Mouse (Mus musculus) spleen, postnatal 0 days (tissue): Measurements from ENCODE around the gene Rhox3g. TPM values are rescaled to one million over a fixed set of nuclear protein-coding genes. Genes with fewer than 3 reads are reported as not detected.

Experiments used
- polyA plus RNA-seq: library from polyadenylated mRNA; unstranded; fragments of >200 nt; fragmentation: Nextera tagmentation; extraction: Ambion mirVana; gene quantifications from 2 replicates; pipeline ENCODE4 v1.2.1, GENCODE M21; 2015

Gene Rhox3g
- polyA plus RNA-seq = not detected in 2 replicates

DNA sequence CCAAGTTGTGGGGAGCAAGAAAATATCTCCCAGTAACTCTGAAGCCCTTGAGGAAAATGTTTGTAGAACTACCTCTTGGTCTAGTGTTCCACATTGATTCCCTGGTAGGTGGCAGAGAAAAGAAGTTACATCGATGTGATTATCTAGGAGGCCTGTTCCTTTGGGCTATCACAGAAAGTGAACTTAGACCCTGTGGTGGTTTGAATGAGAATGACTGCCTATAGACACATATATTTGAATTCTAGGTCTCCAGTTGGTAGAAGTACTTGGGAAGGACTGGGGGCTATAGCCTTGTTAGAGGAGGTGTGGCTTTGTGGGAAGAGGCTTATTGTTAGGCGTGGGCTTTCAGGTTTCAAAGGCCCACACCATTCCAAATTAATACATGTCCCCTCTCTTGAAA, at the start of gene Rhox3g:
TSS of gene Rhox3g (minus strand) at position 101 of the 400 bp plus-strand sequence.

DNA sequence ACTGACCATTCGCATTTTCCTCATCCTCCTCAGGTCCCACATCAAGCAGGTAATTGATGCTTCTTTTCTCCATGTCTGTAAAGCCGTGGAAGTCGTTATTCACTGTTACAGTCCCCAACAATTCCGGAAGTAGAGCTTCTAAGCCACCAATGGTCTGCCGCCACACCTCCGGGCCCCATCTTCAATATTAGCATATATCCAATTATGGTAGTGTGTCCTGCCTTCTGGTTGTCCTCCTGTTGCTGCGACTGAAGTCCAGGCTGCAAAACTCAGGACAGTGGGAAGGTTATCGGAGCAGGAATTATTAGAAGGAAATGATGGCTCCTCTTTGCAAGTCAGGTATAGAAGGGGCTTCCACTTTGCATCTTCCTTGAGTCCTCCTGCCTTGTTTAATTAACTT, 44.8 kb upstream of the Rhox3g start, which contains the start of gene Rhox2h:
TSS of gene Rhox2h (minus strand) at position 101 of the 400 bp plus-strand sequence.

DNA sequence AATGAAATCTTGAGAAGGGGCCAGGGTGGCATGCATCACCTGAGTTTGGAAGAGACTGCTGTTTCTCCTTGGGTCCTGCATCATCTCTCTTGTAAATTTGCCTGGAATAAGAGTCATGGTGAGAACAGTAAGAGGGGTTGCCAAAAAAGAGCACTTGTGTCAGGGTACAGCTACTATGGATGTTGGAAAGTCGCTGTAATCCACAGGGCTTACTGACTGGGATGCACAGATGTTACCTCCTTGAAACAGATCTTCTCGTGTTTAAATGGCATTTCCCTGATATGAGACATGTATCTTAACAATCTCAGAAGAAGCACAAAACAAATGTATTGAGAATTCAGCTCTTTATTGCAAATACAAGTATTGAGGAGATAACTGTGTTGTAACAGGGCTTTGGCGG, 40.3 kb upstream of the Rhox3g start, which contains the start of gene Rhox3h:
TSS of gene Rhox3h (minus strand) at position 101 of the 400 bp plus-strand sequence.

DNA sequence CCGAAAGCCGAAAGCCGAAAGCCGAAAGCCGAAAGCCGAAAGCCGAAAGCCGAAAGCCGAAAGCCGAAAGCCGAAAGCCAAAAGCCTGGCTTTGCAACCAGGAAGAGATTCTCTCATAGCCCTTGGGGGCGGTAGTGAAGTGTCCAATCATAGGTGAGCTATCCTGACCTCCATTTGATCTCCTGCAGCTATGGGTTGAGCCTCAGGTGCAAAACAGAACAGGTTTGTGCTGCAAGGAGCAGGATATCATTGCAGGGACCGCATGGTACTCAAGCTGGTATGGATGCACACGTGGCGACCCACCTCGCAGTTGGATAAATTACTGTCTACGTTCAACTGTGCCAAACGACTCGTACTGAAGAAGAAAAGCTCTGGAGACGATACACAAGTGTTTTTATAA, 22.8 kb upstream of the Rhox3g start, which contains the start of gene Rhox4g:
TSS of gene Rhox4g (minus strand) at position 101 of the 400 bp plus-strand sequence.

DNA sequence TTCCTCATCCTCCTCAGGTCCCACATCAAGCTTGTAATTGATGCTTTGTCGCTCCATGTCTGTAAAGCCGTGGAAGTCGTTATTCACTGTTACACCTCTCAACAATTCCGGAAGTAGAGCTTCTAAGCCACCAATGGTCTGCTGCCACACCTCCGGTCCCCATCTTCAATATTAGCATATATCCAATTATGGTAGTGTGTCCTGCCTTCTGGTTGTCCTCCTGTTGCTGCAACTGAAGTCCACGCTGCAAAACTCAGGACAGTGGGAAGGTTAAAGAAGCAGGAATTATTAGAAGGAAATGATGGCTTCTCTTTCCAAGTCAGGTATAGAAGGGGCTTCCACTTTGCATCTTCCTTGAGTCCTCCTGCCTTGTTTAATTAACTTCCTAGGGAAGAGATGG, 15.0 kb upstream of the Rhox3g start, which contains the start of gene Rhox2g:
TSS of gene Rhox2g (minus strand) at position 101 of the 400 bp plus-strand sequence.

DNA sequence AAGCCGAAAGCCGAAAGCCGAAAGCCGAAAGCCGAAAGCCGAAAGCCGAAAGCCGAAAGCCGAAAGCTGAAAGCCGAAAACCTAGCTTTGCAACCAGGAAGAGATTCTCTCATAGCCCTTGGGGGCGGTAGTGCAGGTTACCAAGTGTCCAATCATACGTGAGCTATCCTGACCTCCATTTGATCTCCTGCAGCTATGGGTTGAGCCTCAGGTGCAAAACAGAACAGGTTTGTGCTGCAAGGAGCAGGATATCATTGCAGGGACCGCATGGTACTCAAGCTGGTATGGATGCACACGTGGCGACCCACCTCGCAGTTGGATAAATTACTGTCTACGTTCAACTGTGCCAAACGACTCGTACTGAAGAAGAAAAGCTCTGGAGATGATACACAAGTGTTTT, 20.8 kb downstream of the Rhox3g start, which contains the start of gene Rhox4f:
TSS of gene Rhox4f (minus strand) at position 101 of the 400 bp plus-strand sequence.

DNA sequence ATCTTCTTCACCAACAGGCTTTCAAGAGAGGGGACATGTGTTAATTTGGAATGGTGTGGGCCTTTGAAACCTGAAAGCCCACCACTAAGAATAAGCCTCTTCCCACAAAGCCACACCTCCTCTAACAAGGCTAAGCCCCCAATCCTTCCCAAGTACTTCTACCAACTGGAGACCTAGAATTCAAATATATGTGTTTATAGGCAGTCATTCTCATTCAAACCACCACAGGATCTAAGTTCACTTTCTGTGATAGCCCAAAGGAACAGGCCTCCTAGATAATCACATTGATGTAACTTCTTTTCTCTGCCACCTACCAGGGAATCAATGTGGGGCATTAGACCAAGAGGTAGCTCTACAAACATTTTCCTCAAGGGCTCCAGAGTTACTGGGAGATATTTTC, 47.7 kb downstream of the Rhox3g start, which contains the start of gene Rhox3f:
TSS of gene Rhox3f (plus strand) at position 301 of the 400 bp plus-strand sequence.

Other genes starting within 250 kb of the Rhox3g start
- gene Rhox3a2, start 248.6 kb downstream of the Rhox3g start, polyA plus RNA-seq = not detected in 2 replicates
- gene Rhox4a2, start 237.8 kb downstream of the Rhox3g start, polyA plus RNA-seq = not detected in 2 replicates
- gene Rhox2b, start 216.5 kb downstream of the Rhox3g start, polyA plus RNA-seq = not detected in 2 replicates
- not detected in 2 replicates for gene Rhox4b, start 196.1 kb downstream of the Rhox3g start, polyA plus RNA-seq
- gene Rhox2c, start 174.9 kb downstream of the Rhox3g start, polyA plus RNA-seq = not detected in 2 replicates
- gene Rhox3c, start 170.0 kb downstream of the Rhox3g start, polyA plus RNA-seq = not detected in 2 replicates
- not detected in 2 replicates for gene Rhox4c, start 148.3 kb downstream of the Rhox3g start, polyA plus RNA-seq
- gene Rhox2d, start 135.2 kb downstream of the Rhox3g start, polyA plus RNA-seq = not detected in 2 replicates
- gene Rhox4d, start 114.3 kb downstream of the Rhox3g start, polyA plus RNA-seq = not detected in 2 replicates
- gene Rhox2e, start 98.2 kb downstream of the Rhox3g start, polyA plus RNA-seq = not detected in 2 replicates
- gene Rhox3e, start 86.6 kb downstream of the Rhox3g start, polyA plus RNA-seq = not detected in 2 replicates
- gene Rhox4e, start 71.2 kb downstream of the Rhox3g start, polyA plus RNA-seq = not detected in 2 replicates
- gene Rhox2f, start 57.2 kb downstream of the Rhox3g start, polyA plus RNA-seq = not detected in 2 replicates
- gene Rhox3f, start 47.6 kb downstream of the Rhox3g start, polyA plus RNA-seq = not detected in 2 replicates
- not detected in 2 replicates for gene Rhox4f, start 20.9 kb downstream of the Rhox3g start, polyA plus RNA-seq
- not detected in 2 replicates for gene Rhox2g, start 14.9 kb upstream of the Rhox3g start, polyA plus RNA-seq
- gene Rhox4g, start 22.7 kb upstream of the Rhox3g start, polyA plus RNA-seq = not detected in 2 replicates
- gene Rhox3h, start 40.2 kb upstream of the Rhox3g start, polyA plus RNA-seq = not detected in 2 replicates
- gene Rhox2h, start 44.7 kb upstream of the Rhox3g start, polyA plus RNA-seq = not detected in 2 replicates
- 0.20 and 0.65 TPM in 2 replicates for gene Rhox5, start 176.2 kb upstream of the Rhox3g start, polyA plus RNA-seq
- not detected in 2 replicates for gene Rhox6, start 198.3 kb upstream of the Rhox3g start, polyA plus RNA-seq
- not detected in 2 replicates for gene Rhox7a, start 203.1 kb upstream of the Rhox3g start, polyA plus RNA-seq